Mouse (Mus musculus): ENCODE results near the gene Bysl.

Bysl gene

DNA sequence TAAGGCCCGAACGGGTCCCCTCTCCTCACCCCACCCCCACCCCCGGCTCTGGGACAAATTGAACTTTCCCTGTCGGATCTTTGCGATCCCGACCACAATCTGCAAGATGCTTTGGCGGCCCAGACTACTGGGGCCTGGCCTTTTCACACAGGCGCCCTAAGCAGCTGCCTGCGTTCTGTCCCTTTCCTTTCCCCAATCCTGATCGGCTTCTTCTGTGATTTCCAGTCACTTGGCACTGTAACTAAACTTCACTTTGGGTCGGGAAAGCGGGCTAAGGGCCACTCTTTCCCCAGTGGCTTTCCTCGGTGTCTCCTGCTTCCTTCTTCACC is 17.5 kb downstream of the Bysl start:
- no peak for DNase-seq

DNA sequence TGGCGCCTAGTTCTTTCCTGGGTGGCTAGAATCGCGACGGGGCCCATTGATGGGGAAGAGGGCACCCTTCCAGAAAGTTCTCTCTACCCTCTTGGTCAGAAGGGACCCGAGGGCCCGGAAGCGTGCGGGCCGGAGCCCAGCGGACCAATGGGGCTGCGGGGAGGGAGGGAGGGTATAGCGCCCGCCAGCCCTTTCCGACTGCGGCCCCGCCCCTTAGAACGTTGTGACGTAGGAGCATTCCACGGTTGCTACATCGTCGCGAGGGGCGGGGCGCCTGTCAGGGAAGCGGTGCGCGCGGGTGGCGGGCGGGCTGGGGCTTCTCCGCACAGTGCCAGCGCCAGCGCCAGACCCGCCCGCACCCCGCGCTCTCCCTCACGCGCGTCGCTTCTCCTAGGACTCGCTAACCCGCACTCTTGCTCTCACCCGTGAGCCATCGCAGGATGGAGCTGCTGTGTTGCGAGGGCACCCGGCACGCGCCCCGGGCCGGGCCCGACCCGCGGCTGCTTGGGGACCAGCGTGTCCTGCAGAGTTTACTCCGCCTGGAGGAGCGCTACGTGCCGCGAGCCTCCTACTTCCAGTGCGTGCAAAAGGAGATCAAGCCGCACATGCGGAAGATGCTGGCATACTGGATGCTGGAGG is 18.0 kb downstream of the Bysl start:
- DNase-seq = peak; percentile 94

DNA sequence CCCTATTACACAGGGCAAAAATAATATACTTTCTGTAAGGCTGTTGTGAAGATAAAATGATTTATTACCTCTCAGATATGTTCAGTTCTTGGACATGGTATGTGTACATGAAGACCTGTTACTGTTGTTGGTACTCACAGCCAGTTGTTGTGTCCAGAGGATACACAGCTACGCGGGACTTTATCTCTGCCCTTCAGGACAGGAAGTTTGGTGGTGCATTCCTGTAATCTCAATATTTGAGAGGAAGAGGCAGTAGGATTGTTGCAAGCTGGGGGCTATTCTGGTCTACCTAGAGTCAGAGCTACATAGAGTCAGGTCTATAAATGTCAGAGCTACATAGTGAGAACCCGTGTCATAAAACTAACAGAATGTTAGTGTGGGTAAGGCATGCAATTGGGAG is 20.2 kb downstream of the Bysl start:
- no peak for DNase-seq

DNA sequence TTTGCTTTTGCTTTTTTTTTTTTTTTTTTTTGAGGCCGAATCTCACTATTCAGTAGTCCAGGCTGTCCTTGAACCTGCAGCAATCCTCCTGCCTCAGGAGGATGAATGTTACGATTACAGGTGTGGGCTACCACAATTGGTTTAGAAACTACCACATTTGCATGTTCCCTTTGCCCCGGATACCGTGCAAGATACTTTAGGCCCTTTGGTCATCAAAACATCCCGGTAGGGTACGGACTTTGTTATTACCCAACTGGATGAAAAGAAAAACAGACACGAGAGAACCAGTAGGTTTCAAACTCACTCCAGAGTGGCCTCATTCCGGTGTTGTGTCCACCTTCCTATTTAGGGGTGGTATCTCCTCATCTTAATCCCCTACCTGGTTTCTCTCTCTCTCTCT is 22.8 kb downstream of the Bysl start:
- DNase-seq = no peak

DNA sequence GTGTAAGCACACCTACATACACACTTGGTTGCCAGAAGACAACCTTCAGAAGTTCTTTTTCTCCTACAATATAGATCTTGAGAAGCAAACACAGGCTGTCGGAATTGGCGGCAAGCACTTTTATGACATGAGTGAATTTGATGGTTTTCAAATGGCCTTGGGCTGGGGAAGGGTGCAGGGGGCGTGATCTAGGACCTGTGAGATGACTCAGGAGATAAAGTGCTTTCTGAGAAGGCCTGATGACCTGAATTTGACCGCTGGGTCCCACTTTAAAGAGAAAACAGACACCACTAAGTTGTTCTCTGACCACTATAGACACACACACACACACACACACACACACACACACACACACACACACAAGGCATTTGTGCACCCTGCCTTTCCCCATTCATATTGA is 30.3 kb downstream of the Bysl start:
- DNase-seq = no peak

DNA sequence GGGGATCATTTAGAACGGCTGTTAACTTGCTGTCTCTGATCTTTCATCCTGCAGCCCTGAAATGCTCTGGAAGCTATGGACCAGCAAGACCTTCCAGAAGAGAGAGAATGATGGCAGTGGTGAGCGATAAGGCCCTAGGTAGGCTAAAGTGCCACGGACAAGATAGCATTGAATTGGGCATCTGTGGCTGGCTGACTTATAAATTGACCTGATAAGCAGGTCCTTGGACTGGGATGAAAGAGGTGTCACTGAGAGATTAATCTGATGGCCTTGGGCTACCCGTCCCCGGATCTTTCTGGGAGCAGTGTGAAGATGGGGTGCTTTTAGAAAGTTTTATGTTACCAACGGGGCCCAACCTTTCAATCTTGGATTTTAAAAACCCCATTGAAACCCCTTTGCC is 32.6 kb downstream of the Bysl start:
- no peak for DNase-seq

DNA sequence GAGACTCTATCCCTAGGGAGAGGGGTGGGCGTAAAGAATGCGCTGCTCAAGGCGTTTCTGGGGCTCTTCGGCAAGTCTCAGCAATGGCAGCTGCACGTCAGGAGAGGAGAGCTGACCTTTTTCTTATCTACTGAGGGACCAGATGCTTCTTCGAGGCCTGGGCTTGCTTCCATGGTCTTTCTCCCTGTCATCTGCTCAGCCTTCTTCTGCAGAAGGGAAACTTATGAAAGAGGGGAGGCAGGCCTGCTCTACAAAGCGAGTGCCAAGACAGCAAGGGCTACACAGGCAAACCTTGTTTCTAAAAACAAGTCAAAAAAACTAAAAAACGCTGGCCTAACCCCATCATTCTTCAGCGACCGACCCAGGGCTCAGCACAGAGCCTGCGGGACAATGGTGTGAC is 36.5 kb downstream of the Bysl start:
- no peak for DNase-seq

DNA sequence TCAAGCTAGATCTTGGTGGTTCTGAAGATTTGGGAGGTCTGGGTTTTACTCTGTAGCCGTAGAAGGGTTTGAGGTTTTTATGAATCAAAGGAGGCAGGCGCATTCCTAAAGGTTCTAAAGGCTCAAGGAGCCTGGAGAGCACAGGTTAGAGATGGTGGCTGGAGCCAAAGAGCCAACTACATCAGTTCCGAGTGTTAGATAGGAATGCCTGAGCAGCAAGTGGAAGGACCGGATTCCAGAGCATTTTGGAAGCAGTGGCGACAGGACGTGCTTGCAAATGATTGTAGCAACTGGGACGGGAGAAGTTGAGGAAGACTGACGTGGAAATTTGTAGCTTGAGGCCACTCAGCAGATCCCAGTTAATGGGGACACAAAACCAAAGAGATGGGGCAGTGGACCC is 37.3 kb downstream of the Bysl start:
- DNase-seq = no peak

DNA sequence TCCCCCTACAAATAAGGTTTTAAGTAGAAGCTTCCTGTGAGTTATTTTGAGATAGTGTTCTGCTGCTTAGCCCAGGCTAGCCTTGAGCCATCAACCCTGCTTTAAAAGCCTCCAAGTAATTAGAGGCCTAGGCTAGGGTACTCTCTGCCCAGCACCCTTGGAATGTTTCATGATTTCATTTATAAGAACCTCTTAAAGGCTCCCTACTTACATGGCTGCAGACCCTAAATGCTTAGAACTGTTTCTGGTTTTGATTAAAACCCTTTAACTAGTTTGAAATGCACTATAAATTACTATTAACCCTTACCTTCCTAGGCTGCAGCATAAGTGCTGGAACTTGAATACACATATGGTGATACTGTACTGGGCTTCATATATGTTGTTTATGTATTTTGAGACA is 38.9 kb downstream of the Bysl start:
- no peak for DNase-seq

DNA sequence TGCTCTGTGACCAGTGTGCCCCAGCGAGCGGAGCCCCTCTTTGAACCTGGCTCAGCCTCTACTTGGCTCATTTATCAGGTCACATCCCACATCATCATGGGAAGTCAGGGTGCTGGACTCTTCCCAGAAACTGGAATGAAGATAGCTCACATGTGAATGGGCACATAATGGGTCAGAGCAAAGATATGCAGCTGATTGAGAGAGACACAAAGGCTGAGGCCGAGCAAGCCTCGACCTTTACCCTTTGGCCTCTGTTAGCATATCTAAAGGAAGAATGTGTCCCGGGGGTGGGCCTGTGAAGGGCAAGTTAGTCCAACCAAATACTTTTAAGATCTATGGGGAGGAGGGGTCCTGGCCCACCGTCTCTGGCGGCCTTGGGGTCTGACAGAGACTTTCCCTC is 39.7 kb downstream of the Bysl start:
- no peak for DNase-seq

DNA sequence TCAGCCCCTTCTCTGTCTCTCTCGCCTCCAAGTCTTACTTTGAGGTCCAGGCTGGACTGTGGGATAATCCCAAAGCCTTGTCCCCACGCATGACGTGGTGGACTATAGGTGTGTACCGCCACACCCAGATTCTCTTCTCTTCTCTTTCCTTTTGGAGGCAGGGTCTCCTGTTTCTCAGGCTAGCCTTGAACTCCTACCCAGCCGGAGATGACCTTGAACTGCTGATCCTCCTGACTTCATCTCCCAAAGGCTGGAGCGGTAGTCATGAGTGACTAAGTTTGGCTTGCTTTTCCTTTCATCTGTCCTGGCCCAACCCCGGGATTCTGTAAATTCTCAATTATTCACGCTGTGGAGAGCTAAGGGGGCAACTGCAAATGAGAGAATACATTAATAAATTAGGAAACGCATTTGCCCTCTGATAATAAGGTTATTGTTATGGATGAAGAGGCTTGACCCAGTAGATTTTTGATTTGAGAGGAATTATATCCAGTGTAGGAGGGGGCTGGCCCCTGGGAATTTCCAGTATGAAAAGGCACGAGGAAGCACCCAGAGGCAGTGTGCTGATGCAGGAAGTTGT is 42.3 kb downstream of the Bysl start:
- DNase-seq = no peak

DNA sequence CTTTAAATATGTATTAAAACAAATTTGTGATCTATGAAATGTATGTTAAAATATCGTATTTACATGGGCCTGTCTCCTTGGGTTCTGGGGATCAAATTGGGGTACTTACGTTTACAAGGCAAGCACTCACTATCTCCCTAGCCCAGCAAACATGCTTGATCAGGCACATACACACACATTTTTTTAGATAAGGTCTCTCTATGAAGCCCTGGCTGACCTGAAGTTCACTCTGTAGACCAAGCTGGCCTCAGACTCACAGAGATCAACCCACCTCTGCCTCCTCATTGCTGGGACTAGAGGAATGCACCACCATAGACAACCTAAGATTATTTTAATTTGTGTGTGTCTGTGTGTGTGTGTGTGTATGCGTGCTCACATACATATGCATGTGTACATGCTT is 42.9 kb downstream of the Bysl start:
- DNase-seq = no peak

DNA sequence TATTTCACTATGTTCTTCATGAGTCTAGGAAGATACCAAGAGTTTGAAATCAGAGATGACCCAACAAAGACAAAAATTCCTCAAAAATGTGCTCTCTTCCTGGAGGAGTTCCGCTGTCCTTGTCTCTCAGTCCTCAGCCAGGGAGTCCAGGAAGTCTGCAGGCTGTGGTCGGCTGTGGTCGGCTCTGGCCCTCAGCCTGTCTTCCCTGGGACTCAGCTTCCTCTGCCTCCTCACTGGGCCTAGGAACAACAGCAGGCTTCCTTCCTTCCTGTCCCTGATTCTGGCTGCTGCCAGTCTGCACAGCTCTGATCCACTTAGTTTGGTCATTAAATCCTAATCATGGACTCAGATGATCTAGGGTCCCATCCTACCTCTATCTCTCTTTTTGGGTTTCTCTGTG is 44.0 kb downstream of the Bysl start:
- DNase-seq = peak; percentile 62

DNA sequence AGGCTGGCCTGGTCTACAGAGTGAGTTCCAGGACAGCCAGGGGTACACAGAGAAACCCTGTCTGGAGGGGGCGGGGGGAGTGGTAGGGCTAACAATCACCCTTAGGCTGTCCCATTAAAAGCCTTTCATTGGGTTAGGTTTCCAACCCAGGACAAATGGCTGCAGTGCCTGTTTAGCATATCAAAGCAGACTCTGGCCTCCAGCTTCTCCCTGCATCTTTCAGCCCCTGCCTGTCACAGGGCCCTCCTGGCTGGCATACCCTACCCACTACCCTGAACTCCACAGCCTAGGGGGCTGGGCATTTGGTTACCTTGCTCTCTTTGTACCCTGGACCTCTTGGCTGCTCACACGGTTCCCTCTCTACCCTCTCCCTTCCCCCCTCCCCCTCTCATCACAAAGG is 45.2 kb downstream of the Bysl start:
- DNase-seq = no peak

DNA sequence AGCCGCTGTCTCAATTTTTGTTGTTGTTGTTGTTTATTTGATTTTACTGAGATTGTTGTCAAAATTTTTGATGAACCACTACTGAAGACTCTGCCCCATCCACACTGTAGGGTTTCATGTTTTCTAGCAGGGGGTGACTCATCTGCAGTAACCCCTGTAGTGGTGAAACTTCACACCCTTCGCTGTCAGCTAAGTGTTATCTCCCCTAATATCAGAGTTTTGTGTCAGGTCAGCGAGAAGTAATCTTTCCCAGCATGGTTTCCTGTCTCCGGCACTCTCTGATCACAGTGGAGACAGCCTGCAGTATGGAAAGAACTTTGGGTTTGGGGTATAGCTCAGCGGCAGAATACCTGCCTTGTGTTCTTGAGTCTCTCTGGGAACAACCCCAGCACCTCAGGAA is 46.7 kb downstream of the Bysl start:
- DNase-seq = no peak

DNA sequence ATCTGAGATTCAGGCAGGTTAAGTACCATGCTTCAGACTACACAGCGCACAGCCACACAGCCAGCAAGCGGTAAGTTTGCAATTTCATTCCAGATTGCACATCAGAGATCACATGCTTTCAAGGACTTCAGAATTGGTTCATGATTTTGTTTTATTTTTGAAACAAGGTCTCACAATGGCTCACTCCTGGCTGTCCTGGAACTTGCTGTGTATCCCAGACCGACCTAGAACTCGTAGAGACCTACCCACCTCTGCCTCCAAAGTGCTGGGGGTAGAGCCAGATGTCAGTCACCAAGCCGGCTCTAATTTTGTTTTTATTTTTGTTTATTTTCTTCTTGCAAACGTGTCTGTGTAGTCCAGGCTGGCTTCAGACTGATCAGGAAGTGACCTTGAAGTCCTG is 48.4 kb downstream of the Bysl start:
- DNase-seq = no peak

DNA sequence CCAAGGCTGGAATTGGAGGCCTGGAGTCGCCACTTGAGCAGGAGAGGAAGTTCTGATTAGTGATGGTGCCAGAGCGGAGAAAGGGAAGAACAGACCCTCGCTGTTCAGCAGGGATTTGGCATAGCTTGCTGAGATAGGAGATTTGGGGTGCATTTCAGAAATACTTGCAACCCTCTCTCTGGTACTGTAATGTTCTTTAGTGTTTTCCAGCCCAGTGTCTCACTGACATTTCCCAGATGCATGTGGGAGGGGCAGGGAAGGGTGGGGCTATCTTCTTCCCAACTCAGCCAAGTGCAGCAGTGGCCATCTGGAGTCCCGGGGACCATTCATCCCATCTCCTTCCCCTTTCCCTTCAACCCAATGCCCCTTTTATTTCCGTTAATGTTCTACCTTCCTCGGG is 51.6 kb downstream of the Bysl start:
- DNase-seq = no peak

DNA sequence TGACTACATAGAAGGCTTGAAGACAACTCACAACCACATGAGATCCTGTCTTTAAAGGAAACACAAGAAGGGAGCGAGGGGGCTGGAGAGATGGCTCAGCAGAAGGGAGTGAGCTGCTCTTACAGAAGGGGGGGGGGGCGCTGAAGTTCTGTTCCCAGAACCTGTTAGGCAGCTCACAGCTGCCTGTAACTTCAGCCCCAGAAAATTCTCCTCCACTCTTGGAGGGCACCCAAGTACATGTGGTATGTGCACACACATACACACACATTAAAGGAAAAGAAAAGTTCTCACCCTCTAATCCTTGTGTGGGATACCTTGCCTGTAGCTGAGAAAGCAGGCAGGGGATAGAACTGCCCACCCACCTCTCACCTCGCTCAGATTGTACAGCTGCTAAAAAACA is 54.1 kb downstream of the Bysl start:
- no peak for DNase-seq

DNA sequence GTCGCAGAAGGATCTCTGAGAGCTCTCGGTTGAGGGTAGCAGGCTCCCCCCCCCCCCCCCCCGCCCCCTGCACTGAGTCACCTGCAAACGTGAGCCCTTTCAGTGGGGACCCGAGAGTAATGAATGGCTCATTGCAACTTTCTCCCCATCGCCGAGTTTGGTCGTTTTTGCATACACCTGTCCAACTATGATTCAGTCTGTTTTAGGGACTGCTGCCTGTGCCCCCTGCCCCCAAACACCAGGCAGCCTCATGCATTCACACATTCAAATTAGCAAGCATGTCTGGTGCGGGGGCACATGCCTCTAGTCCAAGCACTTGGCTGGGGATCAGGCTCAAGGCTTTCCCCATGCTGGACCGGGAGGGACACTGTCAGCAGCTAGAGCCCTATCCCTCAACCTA is 56.7 kb downstream of the Bysl start:
- no peak for DNase-seq

DNA sequence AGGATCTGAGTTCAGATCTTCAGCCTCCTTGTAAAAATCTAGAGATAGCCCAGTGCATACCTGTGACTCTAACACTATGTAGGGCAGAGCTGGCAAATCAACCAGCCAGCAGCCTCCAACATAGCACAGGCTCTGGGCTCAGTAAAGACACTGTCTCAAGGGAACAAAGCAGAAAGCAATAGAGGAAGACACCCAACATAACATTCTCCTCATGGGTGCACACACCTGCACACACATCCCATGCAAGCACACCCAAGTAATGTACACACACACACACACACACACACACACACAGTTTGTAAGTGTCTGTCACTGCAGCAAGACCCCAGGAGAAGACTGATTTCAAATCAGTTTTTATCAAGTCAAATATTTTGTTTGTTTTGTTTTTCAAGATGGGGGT is 58.3 kb downstream of the Bysl start:
- no peak for DNase-seq

DNA sequence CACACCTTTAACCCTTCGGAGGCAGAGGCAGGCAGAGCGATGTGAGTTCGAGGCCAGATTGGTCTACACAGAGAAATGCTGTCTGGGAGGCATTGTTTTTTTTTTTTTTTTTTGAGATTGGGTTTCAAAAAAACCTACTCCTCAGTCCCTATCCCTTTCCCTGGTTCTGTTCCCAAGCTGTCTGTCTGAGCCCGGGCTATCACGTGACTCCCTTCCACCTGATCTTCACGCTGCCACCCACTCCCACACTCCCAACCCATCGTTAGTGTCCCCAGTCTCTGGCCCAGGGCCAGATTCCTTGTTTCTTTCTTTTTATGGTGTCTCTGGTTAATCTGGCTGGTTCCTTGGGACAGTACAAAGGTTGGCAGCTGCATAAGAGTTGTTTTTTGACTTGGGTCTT is 60.2 kb downstream of the Bysl start:
- no peak for DNase-seq

Data from kidney, adult 9 months (tissue).